Mouse (Mus musculus) MEL (cell line): ENCODE data around the gene Atf3. TPM values are rescaled to one million over a fixed set of nuclear protein-coding genes. Genes with fewer than 3 reads are reported as not detected.

Experiments used
- DNase-seq: peaks from one replicate; pipeline ENCODE4 v3.0.0; 2011; ENCODE audit warnings: low read depth, low spot score
- H3K27ac ChIP-seq: 2 replicates; pipeline ENCODE4 v1.5.1; 2012; ENCODE audit warnings: low read depth, mild to moderate bottlenecking, control low read depth, low read length, moderate library complexity; ENCODE audit not compliant: control insufficient read depth
- H3K27me3 ChIP-seq, 2 experiments: fragments of 150-350 bp in 1 of 2; sonication (generic) in 1 of 2; 2 replicates each; pipeline ENCODE4 v1.6.1; 2012; ENCODE audit warnings: low read length in 2 of 2, mild to moderate bottlenecking in 2 of 2, improper control_type of control experiment in 1 of 2, moderate library complexity in 1 of 2; ENCODE audit not compliant: insufficient read depth in 2 of 2, control insufficient read depth in 1 of 2
- H3K36me3 ChIP-seq, 2 experiments: 2 replicates each; pipeline ENCODE4 v1.6.1; 2012 to 2014; ENCODE audit warnings: low read length in 2 of 2, improper control_type of control experiment in 1 of 2, inconsistent platforms in 1 of 2, mild to moderate bottlenecking in 1 of 2; ENCODE audit not compliant: insufficient read depth in 2 of 2, control insufficient read depth in 1 of 2
- H3K4me1 ChIP-seq, 2 experiments: fragments of 150-350 bp in 1 of 2; sonication (generic) in 1 of 2; 2 replicates each; pipeline ENCODE4 v1.6.1; 2012; ENCODE audit warnings: low read length in 2 of 2, improper control_type of control experiment in 1 of 2, mild to moderate bottlenecking in 1 of 2; ENCODE audit not compliant: insufficient read depth in 2 of 2, control insufficient read depth in 1 of 2
- H3K4me3 ChIP-seq, 2 experiments: fragments of 150-350 bp in 1 of 2; sonication (generic) in 1 of 2; 2 replicates each; pipeline ENCODE4 v1.5.1; 2012; ENCODE audit warnings: low read depth in 2 of 2, low read length in 2 of 2, mild to moderate bottlenecking in 2 of 2, moderate library complexity in 2 of 2, control low read depth in 1 of 2, improper control_type of control experiment in 1 of 2; ENCODE audit not compliant: control insufficient read depth in 1 of 2, insufficient read depth in 1 of 2
- H3K79me2 ChIP-seq: 2 replicates; pipeline ENCODE4 v1.6.1; 2012; ENCODE audit warnings: mild to moderate bottlenecking, low read length, moderate library complexity; ENCODE audit not compliant: control insufficient read depth, poor library complexity, insufficient read depth
- H3K9ac ChIP-seq: 2 replicates; pipeline ENCODE4 v1.6.1; 2012; ENCODE audit warnings: low read depth, mild to moderate bottlenecking, control low read depth, low read length, moderate library complexity; ENCODE audit not compliant: control insufficient read depth, poor library complexity, severe bottlenecking
- H3K9me3 ChIP-seq: fragments of 150-350 bp; sonication (generic); replicated peaks from 2 replicates; pipeline ENCODE4 v1.6.1; 2012; ENCODE audit warnings: mild to moderate bottlenecking, low read length, improper control_type of control experiment, moderate library complexity; ENCODE audit not compliant: insufficient read depth
- BHLHE40 ChIP-seq: IDR thresholded peaks from 2 replicates; pipeline ENCODE4 v1.6.1; 2012; ENCODE audit warnings: low read depth, mild to moderate bottlenecking, inconsistent platforms, low read length, improper control_type of control experiment, borderline replicate concordance
- CHD1 ChIP-seq: IDR thresholded peaks from 2 replicates; pipeline ENCODE4 v1.6.1; 2012; ENCODE audit warnings: low read depth, mild to moderate bottlenecking, inconsistent platforms, low read length, improper control_type of control experiment
- CHD2 ChIP-seq: IDR thresholded peaks from 2 replicates; pipeline ENCODE4 v1.6.1; 2011; ENCODE audit warnings: low read length, improper control_type of control experiment
- CTCF ChIP-seq, 3 experiments: IDR thresholded peaks in 2 of 3; conservative IDR thresholded peaks in 1 of 3; 2 replicates each; pipeline ENCODE4 v1.5.1; 2011 to 2012; ENCODE audit warnings: low read length in 3 of 3, low read depth in 2 of 3, mild to moderate bottlenecking in 2 of 3, improper control_type of control experiment in 1 of 3, inconsistent platforms in 1 of 3, mixed read lengths in 1 of 3, moderate library complexity in 1 of 3; ENCODE audit not compliant: control insufficient read depth in 1 of 3, insufficient read depth in 1 of 3, poor library complexity in 1 of 3, severe bottlenecking in 1 of 3
- E2F4 ChIP-seq: IDR thresholded peaks from 2 replicates; pipeline ENCODE4 v1.6.1; 2011; ENCODE audit warnings: low read depth, low read length, improper control_type of control experiment, borderline replicate concordance
- ELF1 ChIP-seq: IDR thresholded peaks from 2 replicates; pipeline ENCODE4 v1.6.1; 2014; ENCODE audit warnings: low read depth, mild to moderate bottlenecking, inconsistent platforms, low read length, improper control_type of control experiment, moderate library complexity
- EP300 ChIP-seq, 2 experiments: IDR thresholded peaks; 2 replicates each; pipeline ENCODE4 v1.6.1; 2011; ENCODE audit warnings: improper control_type of control experiment in 2 of 2, low read length in 2 of 2, low read depth in 1 of 2, mild to moderate bottlenecking in 1 of 2
- GABPA ChIP-seq: IDR thresholded peaks from 2 replicates; pipeline ENCODE4 v1.6.1; 2012; ENCODE audit warnings: low read depth, mild to moderate bottlenecking, inconsistent platforms, low read length, improper control_type of control experiment, moderate library complexity
- JUND ChIP-seq: IDR thresholded peaks from 2 replicates; pipeline ENCODE4 v1.6.1; 2011; ENCODE audit warnings: low read depth, mild to moderate bottlenecking, improper control_type of control experiment, low read length
- KAT2A ChIP-seq: conservative IDR thresholded peaks from 2 replicates; pipeline ENCODE4 v1.6.1; 2012; ENCODE audit warnings: low read depth, low read length, improper control_type of control experiment, inconsistent platforms
- MAX ChIP-seq: IDR thresholded peaks from 2 replicates; pipeline ENCODE4 v1.6.1; 2011; ENCODE audit warnings: low read length, improper control_type of control experiment
- MAZ ChIP-seq: IDR thresholded peaks from 2 replicates; pipeline ENCODE4 v1.6.1; 2012; ENCODE audit warnings: low read depth, mild to moderate bottlenecking, inconsistent platforms, low read length, improper control_type of control experiment
- MYB ChIP-seq: IDR thresholded peaks from 2 replicates; pipeline ENCODE4 v1.6.1; 2011; ENCODE audit warnings: mild to moderate bottlenecking, low read depth, low read length, improper control_type of control experiment
- NELFE ChIP-seq: IDR thresholded peaks from 2 replicates; pipeline ENCODE4 v1.6.1; 2011; ENCODE audit warnings: low read depth, low read length, improper control_type of control experiment
- RAD21 ChIP-seq: IDR thresholded peaks from 2 replicates; pipeline ENCODE4 v1.6.1; 2011; ENCODE audit warnings: mild to moderate bottlenecking, low read depth, low read length, improper control_type of control experiment
- RCOR1 ChIP-seq: IDR thresholded peaks from 2 replicates; pipeline ENCODE4 v1.6.1; 2012; ENCODE audit warnings: low read depth, mild to moderate bottlenecking, inconsistent platforms, low read length, improper control_type of control experiment
- TCF12 ChIP-seq: IDR thresholded peaks from 2 replicates; pipeline ENCODE4 v1.6.1; 2014; ENCODE audit warnings: low read depth, mild to moderate bottlenecking, inconsistent platforms, low read length, improper control_type of control experiment, moderate library complexity
- UBTF ChIP-seq: IDR thresholded peaks from 2 replicates; pipeline ENCODE4 v1.6.1; 2012; ENCODE audit warnings: low read depth, mild to moderate bottlenecking, inconsistent platforms, low read length, improper control_type of control experiment, moderate library complexity, borderline replicate concordance; ENCODE audit not compliant: insufficient read depth
- USF1 ChIP-seq: IDR thresholded peaks from 2 replicates; pipeline ENCODE4 v1.6.1; 2014; ENCODE audit warnings: low read depth, mild to moderate bottlenecking, inconsistent platforms, low read length, improper control_type of control experiment, moderate library complexity
- USF2 ChIP-seq, 2 experiments: IDR thresholded peaks; 2 replicates each; pipeline ENCODE4 v1.6.1; 2011 to 2012; ENCODE audit warnings: improper control_type of control experiment in 2 of 2, low read length in 2 of 2, borderline replicate concordance in 1 of 2, inconsistent platforms in 1 of 2, low read depth in 1 of 2, mild to moderate bottlenecking in 1 of 2; ENCODE audit not compliant: insufficient read depth in 1 of 2
- ZKSCAN1 ChIP-seq: IDR thresholded peaks from 2 replicates; pipeline ENCODE4 v1.6.1; 2012; ENCODE audit warnings: low read depth, mild to moderate bottlenecking, inconsistent platforms, low read length, improper control_type of control experiment, moderate library complexity
- ZNF384 ChIP-seq: IDR thresholded peaks from 2 replicates; pipeline ENCODE4 v1.6.1; 2012; ENCODE audit warnings: low read depth, mild to moderate bottlenecking, inconsistent platforms, low read length, improper control_type of control experiment
- polyA plus RNA-seq, 2 experiments: library from polyadenylated mRNA; stranded (reverse) in 1 of 2; unstranded in 1 of 2; fragments of >175 nt in 1 of 2; fragments of >200 nt in 1 of 2; gene quantifications; 2 replicates each; pipeline versions ENCODE4 v1.2.1 to v1.2.4; 2012; ENCODE audit warnings: low replicate concordance in 2 of 2, low read depth in 1 of 2; ENCODE audit not compliant: insufficient read length in 2 of 2, insufficient read depth in 1 of 2, missing spikeins in 1 of 2
- total RNA-seq: library from RNA; depleted of rRNA; stranded (reverse); fragments of 300-350 nt; gene quantifications from 2 replicates; pipeline ENCODE4 v1.2.3, GENCODE M21; 2012

Atf3 gene
- total and polyA plus RNA-seq, 3 experiments = 0.46 to 1.4 TPM; not detected in 1

DNA sequence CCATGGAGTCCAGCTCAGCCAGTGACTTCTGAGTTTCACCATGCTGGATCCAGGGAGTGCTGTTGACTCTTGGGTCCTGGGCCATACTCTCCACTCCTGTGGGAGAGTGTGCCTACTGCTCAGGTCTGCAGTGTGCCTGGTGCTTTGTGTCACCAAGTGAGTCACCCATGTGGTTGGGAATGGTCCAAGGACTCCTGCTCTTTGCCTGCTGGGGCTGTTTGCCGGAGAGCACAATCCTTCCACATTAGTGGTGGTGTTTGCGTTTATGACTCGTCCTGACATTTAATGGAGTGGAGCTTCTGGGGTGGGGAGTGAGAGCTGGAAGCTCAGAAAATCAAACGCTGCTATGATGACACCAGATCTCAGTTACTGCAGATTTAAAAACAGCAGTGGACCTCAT is 4.2 kb upstream of the Atf3 start:
- Histone ChIP-seq H3K27me3 (peaks cover 4 to 7% of the 10 kb centered on the region in 2 experiments), H3K4me1 (peaks cover 7 to 17% of the 10 kb centered on the region in 2 experiments; a peak in 3 of 4 replicates), H3K9ac (no peak overlapping the region), H3K9me3 (no peaks in the 10 kb centered on the region), H3K4me3 (no peak overlapping the region), H3K27ac (no peak overlapping the region), H3K36me3 (peaks cover 0 to 12% of the 10 kb centered on the region in 2 experiments; a peak in 2 of 4 replicates), H3K79me2 (peaks cover 9% of the 10 kb centered on the region)
- no peak for DNase-seq
- TF ChIP-seq USF2 (IDR thresholded peaks at IDR 0.05; ENCODE audit: borderline replicate concordance in 1 of 2, insufficient read depth in 1 of 2, low read depth in 1 of 2, low read length in 2 of 2) (no peak), CTCF (IDR thresholded peaks at IDR 0.05 in 2 of 3, conservative IDR thresholded peaks at IDR 0.05 in 1 of 3; ENCODE audit: control insufficient read depth in 1 of 3, insufficient read depth in 1 of 3, low read depth in 2 of 3, low read length in 3 of 3, poor library complexity in 1 of 3, severe bottlenecking in 1 of 3) (no peak), TCF12 (no peak), JUND (no peak), ZNF384 (no peak), E2F4 (no peak), EP300 (IDR thresholded peaks at IDR 0.05; ENCODE audit: low read depth in 1 of 2, low read length in 2 of 2) (no peak), BHLHE40 (no peak), RCOR1 (no peak), MYB (no peak), GABPA (no peak), MAX (no peak)

DNA sequence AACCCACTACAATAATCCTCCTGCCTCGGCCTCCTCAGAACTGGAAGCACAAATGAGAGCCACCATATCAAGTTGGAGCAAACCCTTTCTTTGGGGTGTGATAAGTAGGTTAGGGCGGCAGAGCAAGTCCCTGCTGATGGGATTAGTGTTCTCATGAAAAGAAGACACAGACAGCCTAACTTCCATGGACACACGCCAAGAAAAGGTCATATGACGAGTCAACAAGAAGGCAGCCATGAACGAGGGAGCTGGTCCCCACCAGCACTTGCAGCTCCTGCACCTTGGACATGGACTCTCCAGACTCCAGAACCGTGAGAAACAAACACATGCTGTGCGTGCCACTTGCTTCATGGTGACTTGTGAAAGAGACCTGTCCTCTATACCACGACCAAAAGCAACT is 2.7 kb upstream of the Atf3 start:
- H3K27ac ChIP-seq = no peak overlapping the region
- peak; percentile 55 for DNase-seq
- peaks cover 0 to 7% of the 10 kb centered on the region in 2 experiments; a peak in 2 of 4 replicates for H3K36me3 ChIP-seq
- H3K79me2 ChIP-seq = peaks cover 7% of the 10 kb centered on the region
- H3K4me1 ChIP-seq = peaks cover 5 to 17% of the 10 kb centered on the region in 2 experiments; a peak in 3 of 4 replicates
- peaks cover 8 to 11% of the 10 kb centered on the region in 2 experiments for H3K27me3 ChIP-seq
- H3K9ac ChIP-seq = no peak overlapping the region
- H3K9me3 ChIP-seq = no peaks in the 10 kb centered on the region
- H3K4me3 ChIP-seq = no peak overlapping the region
- TF ChIP-seq ZKSCAN1 (no peak), E2F4 (no peak), RAD21 (no peak), EP300 (IDR thresholded peaks at IDR 0.05; ENCODE audit: low read depth in 1 of 2, low read length in 2 of 2) (0 out of 4 replicates have a peak, but pooled peaks of 1 of the 2 experiments have one; percentile 9), MAZ (no peak), KAT2A (no peak), UBTF (no peak), CHD2 (no peak), CHD1 (no peak), USF1 (peak; percentile 63; the same call in 1 of the 2 replicates), ELF1 (no peak), NELFE (no peak)
